Mouse (Mus musculus) intestine, postnatal 0 days (tissue): Measurements from ENCODE around the gene Kremen1. TPM values are rescaled to one million over a fixed set of nuclear protein-coding genes. Genes with fewer than 3 reads are reported as not detected.
A peak's percentile ranks its signal among the peaks of the same experiment; 100 is the strongest.

ENCODE experiments used
- ATAC-seq: fragments of 200-750 bp; cut with Nextera tagmentation; 2 replicates; pipeline ENCODE4 v1.8.0; 2017; ENCODE audit warnings: mild to moderate bottlenecking, moderate TSS enrichment, moderate library complexity
- H3K27ac ChIP-seq: fragments of 300-500 bp; sonication (generic); 2 replicates; pipeline ENCODE4 v1.5.1; 2014; ENCODE audit warnings: mild to moderate bottlenecking, low read depth, low read length, moderate library complexity
- H3K27me3 ChIP-seq: fragments of 300-500 bp; sonication (generic); replicated peaks from 2 replicates; pipeline ENCODE4 v1.6.1; 2014; ENCODE audit warnings: low read length, mixed read lengths; ENCODE audit not compliant: control insufficient read depth, insufficient read depth
- H3K36me3 ChIP-seq: fragments of 300-500 bp; sonication (generic); 2 replicates; pipeline ENCODE4 v1.6.1; 2014; ENCODE audit warnings: mild to moderate bottlenecking, moderate library complexity; ENCODE audit not compliant: control insufficient read depth, insufficient read depth
- H3K4me1 ChIP-seq: fragments of 300-500 bp; sonication (generic); replicated peaks from 2 replicates; pipeline ENCODE4 v1.6.1; 2014; ENCODE audit warnings: antibody characterized with exemption, low read length, mixed read lengths; ENCODE audit not compliant: control insufficient read depth, insufficient read depth
- H3K4me2 ChIP-seq: fragments of 300-500 bp; sonication (generic); replicated peaks from 2 replicates; pipeline ENCODE4 v1.6.1; 2014; ENCODE audit warnings: low read depth, mild to moderate bottlenecking, moderate library complexity
- H3K4me3 ChIP-seq: fragments of 300-500 bp; sonication (generic); 2 replicates; pipeline ENCODE4 v1.5.1; 2014; ENCODE audit warnings: low read depth, low read length
- H3K9ac ChIP-seq: fragments of 300-500 bp; sonication (generic); 2 replicates; pipeline ENCODE4 v1.6.1; 2014; ENCODE audit warnings: mild to moderate bottlenecking, low read depth, low read length
- H3K9me3 ChIP-seq: fragments of 300-500 bp; sonication (generic); 2 replicates; pipeline ENCODE4 v1.6.1; 2016; ENCODE audit warnings: mixed run types; ENCODE audit not compliant: control insufficient read depth
- CTCF ChIP-seq: sonication (generic); IDR thresholded peaks from 2 replicates; pipeline ENCODE4 v1.5.1; 2016; ENCODE audit warnings: low read depth, mild to moderate bottlenecking, control low read depth, antibody characterized with exemption, moderate library complexity
- WGBS: fragments of 180-500 bp; shearing (Covaris S2); extraction: QIAGEN DNeasy Blood & Tissue Kit; methylation state at CpG from one replicate; pipeline ENCODE4 v1.1.7; 2014; 5-methylcytosine and 5-hydroxymethylcytosine counted together
- polyA plus RNA-seq: library from polyadenylated mRNA; unstranded; fragments of >200 nt; fragmentation: Nextera tagmentation; extraction: Ambion mirVana; gene quantifications from 2 replicates; pipeline ENCODE4 v1.2.1, GENCODE M21; 2015

The Kremen1 gene
- polyA plus RNA-seq, 1 experiment from 2014 or later: 5.7 TPM

DNA sequence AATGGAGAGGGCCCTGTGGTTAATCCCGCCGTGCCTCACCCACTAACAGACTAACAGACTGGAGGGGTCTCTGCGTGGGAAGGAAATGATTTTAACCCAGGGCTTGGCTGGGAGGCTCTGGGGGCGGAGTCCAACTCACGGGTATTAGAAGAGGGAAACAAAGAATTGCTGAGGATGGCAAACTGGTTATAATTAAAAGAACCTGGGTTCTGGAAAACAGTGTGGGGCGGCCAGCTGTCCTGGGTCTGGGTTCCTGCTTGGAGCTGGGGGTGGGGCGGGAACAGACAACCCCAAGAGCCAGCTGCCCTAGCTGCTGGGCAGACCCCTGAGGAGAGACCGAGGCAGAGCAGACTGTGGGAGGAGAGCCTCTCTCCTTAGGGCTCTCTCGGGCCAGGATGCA is 77.1 kb downstream of the Kremen1 start:
- Histone ChIP-seq H3K27me3 (no peaks in the 10 kb centered on the region), H3K27ac (no peak overlapping the region), H3K9ac (no peak overlapping the region), H3K4me1 (no peaks in the 10 kb centered on the region), H3K4me3 (no peak overlapping the region), H3K9me3 (no peaks in the 10 kb centered on the region), H3K4me2 (no peak overlapping the region), H3K36me3 (no peaks in the 10 kb centered on the region)
- no peak for ATAC-seq
- 39% methylated on average over 9 of the region's 9 CpGs for WGBS
- TF ChIP-seq CTCF: no peak

DNA sequence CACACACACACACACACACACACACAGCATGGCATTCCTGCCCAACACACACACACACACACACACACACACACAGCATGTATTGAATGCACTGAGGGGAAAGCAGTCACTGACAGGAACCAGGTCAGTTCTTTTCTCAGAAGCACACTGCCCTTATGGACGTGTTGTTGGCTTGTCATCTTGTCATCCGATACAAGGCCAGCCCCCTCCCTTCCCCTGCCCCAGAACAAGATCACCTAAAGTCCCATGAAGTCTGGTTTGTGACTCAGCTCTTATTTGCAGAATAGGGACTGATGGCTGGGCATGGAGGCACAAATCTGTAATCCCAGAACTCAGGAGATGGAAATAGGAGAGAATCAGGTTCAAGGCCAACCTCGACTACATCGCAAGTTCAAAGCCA is 78.5 kb downstream of the Kremen1 start:
- Histone ChIP-seq H3K27ac (no peak overlapping the region), H3K27me3 (no peaks in the 10 kb centered on the region), H3K4me1 (no peaks in the 10 kb centered on the region), H3K4me2 (no peak overlapping the region), H3K4me3 (no peak overlapping the region), H3K9me3 (no peaks in the 10 kb centered on the region), H3K36me3 (no peaks in the 10 kb centered on the region), H3K9ac (no peak overlapping the region)
- ATAC-seq: no peak
- 69% methylated on average over 4 of the region's 4 CpGs for WGBS
- TF ChIP-seq CTCF: no peak

DNA sequence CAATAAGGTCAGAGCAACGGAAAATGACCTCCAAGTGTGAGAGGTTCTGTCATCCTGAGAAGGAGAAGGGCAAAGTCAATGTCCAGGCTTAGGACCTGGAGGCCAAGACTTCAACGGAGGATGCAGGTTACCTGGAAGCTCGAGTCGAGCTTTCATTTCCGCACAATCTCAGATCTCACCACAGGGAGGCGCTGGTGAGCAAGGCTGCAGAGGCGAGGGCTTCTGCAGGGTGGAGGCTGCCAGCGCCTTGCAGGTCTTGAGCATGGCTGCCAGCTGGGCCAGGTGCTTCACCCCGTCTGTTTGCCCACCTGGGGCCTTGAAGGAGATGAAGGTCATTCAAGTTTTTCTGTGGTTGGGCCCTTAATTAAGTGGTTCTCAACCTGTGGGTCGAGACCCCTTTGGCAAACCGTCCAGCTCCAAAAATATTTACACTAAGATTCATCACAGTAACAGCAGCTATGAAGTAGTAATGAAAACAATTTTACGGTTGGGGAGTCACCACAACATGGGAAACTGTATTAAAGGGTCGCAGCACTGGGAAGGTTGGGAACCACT is 79.4 kb downstream of the Kremen1 start:
- Histone ChIP-seq H3K9ac (no peak overlapping the region), H3K9me3 (no peaks in the 10 kb centered on the region), H3K4me3 (no peak overlapping the region), H3K27me3 (no peaks in the 10 kb centered on the region), H3K27ac (no peak overlapping the region), H3K36me3 (no peaks in the 10 kb centered on the region), H3K4me1 (no peaks in the 10 kb centered on the region), H3K4me2 (no peak overlapping the region)
- 20% methylated on average over 13 of the region's 13 CpGs for WGBS
- peak; percentile 100 for TF ChIP-seq CTCF
- peak; percentile 52 for ATAC-seq

DNA sequence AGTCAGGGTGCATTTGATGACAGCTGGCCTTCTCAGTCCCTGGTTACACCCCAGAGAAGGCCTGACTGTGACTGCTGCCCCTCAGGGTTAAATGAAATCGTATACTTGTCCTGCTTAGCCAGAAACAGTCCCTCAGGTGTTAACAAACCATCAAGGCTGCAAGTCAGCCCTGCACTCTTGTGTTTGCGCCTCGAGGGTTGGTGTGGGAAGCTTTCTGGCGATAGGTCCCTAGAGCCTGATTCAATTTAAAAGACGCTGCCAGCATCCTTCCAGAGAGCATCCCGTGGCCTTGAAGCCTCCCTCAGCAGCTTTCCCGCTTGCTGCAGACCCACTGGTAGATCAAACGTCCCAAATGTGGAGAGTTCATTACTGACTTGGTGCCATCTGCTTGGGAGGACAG is 82.0 kb downstream of the Kremen1 start:
- no peak for ATAC-seq
- H3K27me3 ChIP-seq: no peaks in the 10 kb centered on the region
- TF ChIP-seq CTCF: no peak

DNA sequence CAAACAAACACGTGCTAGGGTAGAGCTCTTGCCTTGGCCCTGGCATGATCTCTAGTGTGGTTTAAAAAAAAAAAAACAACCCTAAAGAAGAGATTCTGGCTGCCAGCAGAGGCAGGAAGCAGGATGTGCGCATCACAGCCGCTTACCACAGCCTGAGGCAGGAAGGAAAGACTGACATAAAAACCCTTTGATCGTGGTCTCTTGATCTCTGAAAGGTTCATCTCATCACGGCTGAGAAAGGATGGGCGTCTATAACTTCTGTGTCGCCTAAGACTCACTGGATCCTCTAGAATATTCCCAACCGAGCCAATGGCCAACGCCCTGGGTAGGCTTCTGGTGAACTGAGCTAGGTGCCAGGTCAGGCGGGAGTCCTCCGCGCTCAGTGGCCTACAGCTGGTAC is 84.2 kb downstream of the Kremen1 start:
- Histone ChIP-seq H3K9me3 (no peaks in the 10 kb centered on the region), H3K27ac (no peak overlapping the region), H3K36me3 (no peaks in the 10 kb centered on the region), H3K9ac (no peak overlapping the region), H3K4me1 (no peaks in the 10 kb centered on the region), H3K27me3 (no peaks in the 10 kb centered on the region), H3K4me2 (no peak overlapping the region), H3K4me3 (no peak overlapping the region)
- no peak for TF ChIP-seq CTCF
- no peak for ATAC-seq
- 81% methylated on average over 12 of the region's 12 CpGs for WGBS

More for the DNA sequence above, 82.0 kb downstream of the Kremen1 start:
- WGBS: 49% methylated on average over 8 of the region's 8 CpGs
- Histone ChIP-seq H3K4me3 (no peak overlapping the region), H3K36me3 (no peaks in the 10 kb centered on the region), H3K9ac (no peak overlapping the region), H3K9me3 (no peaks in the 10 kb centered on the region), H3K27ac (no peak overlapping the region), H3K4me1 (no peaks in the 10 kb centered on the region), H3K4me2 (no peak overlapping the region)

DNA sequence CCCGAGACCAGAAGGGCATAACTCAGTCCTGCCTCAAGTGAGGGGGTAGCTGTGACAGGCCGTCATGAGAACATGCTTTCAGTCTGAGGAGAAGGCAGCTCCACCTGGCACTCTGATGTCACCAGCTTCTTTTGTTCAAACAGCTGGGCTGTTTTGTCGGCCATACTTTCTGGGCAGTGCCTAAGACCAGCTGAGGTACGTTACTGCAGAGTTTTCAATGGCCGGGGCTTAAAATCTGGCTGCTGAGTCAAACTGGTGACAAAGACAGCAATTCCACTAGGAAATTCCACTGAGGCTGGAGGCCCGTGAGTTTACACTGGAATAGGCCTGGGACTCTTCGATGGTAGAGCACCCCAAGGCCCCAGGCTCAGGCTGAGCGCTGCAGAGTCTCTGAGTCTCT is 84.7 kb downstream of the Kremen1 start:
- H3K27ac ChIP-seq: no peak overlapping the region
- TF ChIP-seq CTCF: no peak
- WGBS: 69% methylated on average over 8 of the region's 8 CpGs
- H3K36me3 ChIP-seq: no peaks in the 10 kb centered on the region
- no peak for ATAC-seq
- H3K4me1 ChIP-seq: no peaks in the 10 kb centered on the region
- no peak overlapping the region for H3K4me2 ChIP-seq
- H3K27me3 ChIP-seq: no peaks in the 10 kb centered on the region
- no peak overlapping the region for H3K9ac ChIP-seq
- H3K4me3 ChIP-seq: no peak overlapping the region
- H3K9me3 ChIP-seq: no peaks in the 10 kb centered on the region

DNA sequence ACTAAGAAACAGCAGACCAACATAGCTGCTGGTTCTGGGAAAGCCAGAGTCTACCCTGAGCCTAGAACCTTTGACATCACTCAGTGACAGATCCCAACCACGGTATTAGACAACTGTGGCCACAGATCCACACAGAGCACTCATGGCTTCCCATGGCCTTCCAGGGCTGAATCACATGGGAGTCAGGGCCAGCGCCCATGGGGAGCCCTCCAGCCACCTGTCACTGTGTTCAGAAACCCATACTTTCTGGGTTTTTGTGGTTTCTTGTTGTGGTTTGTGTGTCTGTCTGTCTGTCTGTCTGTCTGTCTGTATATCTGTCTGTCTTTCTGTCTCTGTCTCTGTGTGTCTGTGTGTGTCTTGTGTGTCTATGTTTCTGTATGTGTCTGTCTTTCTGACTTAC is 85.5 kb downstream of the Kremen1 start:
- no peak overlapping the region for H3K9ac ChIP-seq
- ATAC-seq: no peak
- no peaks in the 10 kb centered on the region for H3K4me1 ChIP-seq
- WGBS: 93% methylated on average over 2 of the region's 2 CpGs
- no peaks in the 10 kb centered on the region for H3K36me3 ChIP-seq
- no peak overlapping the region for H3K27ac ChIP-seq
- no peak overlapping the region for H3K4me2 ChIP-seq
- no peak for TF ChIP-seq CTCF
- no peak overlapping the region for H3K4me3 ChIP-seq
- no peaks in the 10 kb centered on the region for H3K27me3 ChIP-seq
- H3K9me3 ChIP-seq: no peaks in the 10 kb centered on the region
